Mouse (Mus musculus) megakaryocyte-erythroid progenitor cell, adult 5-6 weeks (primary cell): ENCODE measurements around the gene Kcnma1. TPM values are rescaled to one million over a fixed set of nuclear protein-coding genes. Genes with fewer than 3 reads are reported as not detected.

Experiments
- ATAC-seq: replicated peaks from 2 replicates; pipeline ENCODE4 v1.8.0; 2016; ENCODE audit warnings: mild to moderate bottlenecking, inconsistent platforms; ENCODE audit not compliant: severe bottlenecking, poor library complexity, low FRiP score, low TSS enrichment
- total RNA-seq, 2 experiments: library from RNA; stranded (forward) in 1 of 2; stranded (reverse) in 1 of 2; fragments of 200-1000, 215-1000 nt in 1 of 2; fragments of >200 nt in 1 of 2; fragmentation: Nextera tagmentation in 1 of 2; gene quantifications; 2 replicates each; pipeline ENCODE4 v1.2.3; 2014 to 2017

The Kcnma1 gene
- total RNA-seq, 2 experiments from 2014 or later, result not detected

DNA sequence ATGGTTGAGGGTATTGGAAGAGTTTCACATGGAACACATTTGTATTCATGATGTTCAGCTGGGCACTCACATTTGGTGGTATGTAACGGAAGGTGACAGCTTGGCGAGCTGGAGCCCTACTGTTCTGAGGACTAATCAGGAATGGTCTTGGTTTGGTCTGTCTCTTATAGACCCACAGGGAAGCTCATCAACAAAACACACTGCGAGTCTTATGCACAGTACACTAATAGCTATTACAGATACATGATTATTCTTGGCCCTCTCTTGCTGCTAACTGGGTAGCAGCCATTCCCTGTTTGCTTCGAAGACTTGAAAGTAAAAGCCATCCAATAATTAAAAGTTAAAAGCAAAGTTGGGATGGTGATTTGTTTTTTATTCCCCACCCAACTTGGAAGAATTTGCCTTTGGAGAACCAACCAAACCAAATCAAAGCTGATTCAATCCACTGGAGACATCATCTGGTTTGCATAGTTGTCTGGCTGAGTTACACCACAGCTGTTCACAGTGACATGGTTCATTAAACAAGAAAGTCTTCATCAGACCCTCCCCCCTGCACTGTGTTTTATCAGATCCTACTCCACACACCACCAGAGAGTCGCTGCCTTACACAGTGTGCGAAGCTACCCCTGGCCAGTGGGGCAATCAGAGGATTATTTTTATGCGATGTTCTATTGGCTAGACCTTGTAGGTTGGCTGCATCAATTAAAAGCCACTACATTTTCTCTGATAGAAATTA, 299.7 kb downstream of the Kcnma1 start:
- ATAC-seq, result no peak

DNA sequence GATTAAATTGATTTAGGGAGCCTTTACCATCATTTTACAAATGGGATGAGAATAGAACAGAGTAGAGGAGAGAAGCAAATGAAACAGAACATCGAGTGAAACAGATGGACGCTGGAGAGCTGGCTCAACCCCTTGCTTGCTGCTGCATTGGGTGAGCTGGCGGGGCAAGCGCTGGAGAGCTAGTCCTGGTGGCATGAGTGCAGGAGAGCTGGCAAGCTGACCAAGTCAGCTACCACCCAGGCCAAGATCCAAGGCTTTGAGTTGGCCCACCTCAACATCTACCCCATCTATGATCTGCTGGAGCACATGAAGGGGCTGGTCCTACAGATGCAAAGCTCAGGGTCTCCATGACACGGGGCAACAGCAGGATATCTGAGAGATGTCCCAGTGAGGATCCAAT, 301.4 kb downstream of the Kcnma1 start:
- no peak for ATAC-seq

DNA sequence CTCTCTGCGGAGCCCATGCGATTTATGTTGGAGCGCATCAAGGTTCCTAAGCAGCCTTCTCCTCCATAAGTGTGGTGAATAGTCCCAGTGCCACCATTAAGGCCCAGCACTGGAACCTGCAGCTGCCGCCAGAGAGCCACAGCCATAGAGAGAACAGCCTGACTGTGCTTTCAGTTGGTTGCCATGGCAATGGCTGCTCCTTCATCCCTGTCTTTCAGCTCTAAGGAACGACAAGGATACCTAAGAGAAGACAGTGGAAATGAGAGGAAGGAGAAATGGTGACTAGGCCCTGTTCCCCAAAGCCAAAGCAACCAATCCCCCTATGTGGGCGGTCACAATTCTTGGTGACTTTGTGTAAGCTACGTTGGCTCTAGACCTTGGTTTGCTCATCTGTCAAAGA, 303.3 kb downstream of the Kcnma1 start:
- ATAC-seq, result no peak

DNA sequence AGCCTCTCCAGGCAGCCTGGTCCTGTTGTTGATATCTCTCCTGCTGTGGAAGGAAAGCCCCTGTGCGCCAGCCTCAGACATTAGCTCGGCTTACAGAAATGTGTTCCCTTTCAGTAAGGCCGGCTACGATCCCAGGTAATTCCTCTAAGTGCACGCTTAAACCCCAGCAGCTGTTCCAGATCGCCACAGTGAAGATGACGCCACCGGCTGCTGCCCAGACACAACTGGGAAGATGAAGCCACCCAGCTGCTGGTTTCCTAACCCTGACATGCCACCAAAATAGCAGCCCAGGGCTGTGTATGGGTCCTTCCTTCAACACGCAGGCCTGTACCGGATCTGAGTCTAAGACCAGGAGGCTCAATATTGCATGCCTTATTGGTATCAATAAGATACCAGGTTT, 307.5 kb downstream of the Kcnma1 start:
- no peak for ATAC-seq

DNA sequence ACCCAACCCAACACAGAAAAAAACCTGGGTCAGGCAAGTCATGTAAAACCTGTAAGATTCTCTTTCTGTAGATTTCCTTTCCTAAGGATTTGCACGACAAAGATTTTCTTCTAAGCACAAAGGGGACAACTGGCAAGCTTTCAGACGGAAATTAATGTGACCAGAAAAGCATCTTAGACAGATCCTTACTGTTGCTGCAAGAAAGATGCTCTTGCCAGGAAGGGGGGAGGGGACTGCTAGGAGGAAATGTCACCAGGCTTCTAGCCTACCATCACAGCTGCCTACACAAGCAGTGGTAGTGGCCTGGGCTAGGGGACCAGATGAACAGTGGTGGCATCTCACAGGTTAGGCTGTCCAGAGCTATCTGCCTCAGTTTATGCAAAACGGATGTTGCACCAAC, 308.6 kb downstream of the Kcnma1 start:
- ATAC-seq, result no peak

DNA sequence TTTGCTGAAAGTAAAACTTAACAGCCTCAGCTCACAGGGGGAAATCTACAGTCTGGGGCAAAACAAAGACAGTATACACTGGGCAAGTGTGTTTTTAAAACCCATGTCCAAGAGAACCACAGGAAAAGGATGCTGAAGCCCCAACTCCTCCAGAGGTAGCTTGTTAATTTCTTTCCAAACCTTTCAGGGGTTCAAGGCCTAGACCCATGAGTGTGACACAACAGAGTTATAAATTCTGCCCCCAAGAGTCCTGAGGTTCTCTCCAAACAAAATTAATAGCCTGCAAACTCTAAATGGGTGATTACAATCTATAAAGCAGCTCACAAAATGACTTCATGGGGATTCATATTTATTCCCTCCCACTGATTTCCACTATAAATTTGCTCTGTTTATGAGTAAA, 310.0 kb downstream of the Kcnma1 start:
- ATAC-seq, result no peak

DNA sequence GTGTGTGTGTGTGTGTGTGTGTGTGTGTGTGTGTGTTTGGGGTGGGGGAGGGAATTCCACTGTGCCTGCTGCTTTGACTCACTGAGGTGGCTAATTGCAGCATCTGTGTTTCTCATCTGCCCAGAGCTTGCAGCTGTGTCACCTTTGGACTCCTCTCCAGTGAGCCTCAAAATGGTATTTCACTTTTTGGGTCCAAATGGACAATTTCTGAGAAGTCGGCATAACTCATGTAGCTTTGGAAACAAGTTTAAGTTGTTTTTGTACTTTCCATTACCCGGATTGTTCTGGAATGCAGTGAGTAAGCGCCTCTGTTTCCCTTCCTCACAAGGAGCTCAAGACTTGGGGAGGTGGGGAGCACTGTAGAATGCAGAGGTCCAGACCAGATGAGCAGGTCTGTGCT, 317.9 kb downstream of the Kcnma1 start:
- ATAC-seq, result no peak

DNA sequence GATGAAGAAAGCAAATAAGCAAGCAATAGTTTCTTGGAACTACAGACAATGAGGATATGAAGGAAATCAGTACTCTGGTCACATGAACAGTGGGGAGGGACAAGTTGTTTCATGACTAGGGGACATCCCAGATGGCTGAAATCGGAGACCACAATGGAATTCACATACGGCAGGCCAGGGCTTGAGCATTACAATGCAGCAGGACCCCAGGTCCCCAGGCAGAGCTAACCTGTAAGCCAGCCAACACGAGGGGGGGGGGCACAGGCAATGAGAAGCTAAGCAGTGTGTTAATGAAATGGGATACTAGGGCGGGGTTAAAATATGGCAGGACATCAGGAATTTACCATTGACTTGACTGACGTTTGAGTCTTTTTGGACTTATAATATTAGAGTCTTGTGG, 324.6 kb downstream of the Kcnma1 start:
- ATAC-seq, result no peak

DNA sequence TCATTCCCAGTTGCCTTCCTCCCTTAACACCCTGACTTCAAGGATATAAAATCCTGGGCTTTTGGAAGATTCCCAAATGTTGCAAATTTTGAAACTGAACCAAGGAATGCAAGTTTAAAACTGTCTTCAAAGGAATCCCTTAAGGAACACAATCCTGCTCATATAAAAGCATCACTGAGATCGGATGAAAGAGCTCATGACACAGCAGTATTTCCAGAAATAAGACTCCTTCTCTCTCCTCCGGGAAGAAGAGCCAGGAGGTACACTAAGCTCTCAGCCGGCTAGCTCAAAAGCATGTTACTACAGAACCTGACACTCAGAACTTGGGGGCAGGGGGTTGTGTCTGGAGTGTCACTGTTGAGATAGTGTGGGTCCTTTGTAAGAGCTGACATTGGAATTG, 325.8 kb downstream of the Kcnma1 start:
- no peak for ATAC-seq

DNA sequence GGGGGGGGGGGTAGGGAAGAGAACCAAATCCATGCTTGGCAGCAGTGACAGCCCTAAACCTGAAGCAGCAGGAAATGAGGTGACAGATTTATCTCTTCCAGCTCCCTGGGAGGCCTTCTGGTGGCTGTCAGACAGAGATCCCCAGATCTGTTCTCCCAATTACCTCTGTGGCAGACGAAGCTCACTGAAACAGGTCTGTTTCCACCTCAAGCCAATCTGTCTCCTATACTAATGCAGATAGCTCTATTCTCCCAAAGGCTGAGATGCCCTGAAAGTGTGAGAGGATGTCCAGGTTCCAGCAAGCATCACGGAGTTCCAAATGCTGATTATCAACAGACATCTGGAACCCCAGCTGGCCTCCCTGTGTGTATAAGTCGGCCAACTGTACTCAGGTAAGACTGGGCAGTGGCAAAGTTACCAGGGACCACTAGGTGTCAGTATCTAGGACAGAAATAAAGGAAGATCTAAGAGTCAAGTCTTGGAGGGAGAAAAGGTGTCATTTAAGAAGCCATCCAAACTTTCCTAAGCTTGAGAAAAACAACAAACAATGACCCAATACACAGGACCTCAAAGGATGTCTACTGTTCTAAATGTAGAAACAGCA, 329.7 kb downstream of the Kcnma1 start:
- no peak for ATAC-seq

DNA sequence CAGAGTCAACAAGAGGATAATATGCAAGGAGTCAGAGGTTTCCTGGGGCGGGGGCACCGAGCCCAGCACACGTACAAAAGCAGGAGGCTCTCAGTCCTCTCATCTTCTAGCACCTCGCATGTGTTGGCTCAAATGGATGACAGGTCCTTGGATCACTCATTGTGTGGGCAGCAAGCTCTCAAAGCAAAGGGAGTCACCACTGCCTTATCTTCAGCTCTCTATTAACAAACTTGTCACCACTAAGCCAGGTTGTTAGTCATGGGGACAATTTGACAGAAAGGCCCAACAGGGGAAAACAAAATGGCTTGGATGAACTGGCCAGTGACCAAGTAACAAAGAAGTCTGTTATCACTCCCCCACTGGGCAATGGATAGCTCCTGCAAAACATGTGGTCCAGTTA, 331.5 kb downstream of the Kcnma1 start:
- ATAC-seq, result no peak

DNA sequence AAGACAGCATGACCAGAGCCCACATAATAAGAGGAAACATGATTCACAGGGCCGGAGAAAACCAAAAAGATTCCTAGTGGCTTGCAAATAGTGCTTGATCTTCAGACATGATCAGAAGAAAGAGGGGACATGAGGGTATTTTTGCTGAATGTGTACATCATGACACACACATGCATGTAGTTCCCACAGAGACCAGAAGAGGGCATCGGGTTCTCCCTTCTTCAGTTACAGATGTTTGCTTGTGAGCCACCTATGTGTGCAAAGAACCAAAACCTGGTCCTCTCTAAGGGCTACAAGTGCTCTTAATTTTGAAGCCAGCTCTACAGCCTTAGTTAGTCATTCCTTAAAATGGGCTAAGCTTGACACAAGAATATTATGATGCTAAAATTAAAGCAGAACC, 334.9 kb downstream of the Kcnma1 start:
- ATAC-seq, result no peak

DNA sequence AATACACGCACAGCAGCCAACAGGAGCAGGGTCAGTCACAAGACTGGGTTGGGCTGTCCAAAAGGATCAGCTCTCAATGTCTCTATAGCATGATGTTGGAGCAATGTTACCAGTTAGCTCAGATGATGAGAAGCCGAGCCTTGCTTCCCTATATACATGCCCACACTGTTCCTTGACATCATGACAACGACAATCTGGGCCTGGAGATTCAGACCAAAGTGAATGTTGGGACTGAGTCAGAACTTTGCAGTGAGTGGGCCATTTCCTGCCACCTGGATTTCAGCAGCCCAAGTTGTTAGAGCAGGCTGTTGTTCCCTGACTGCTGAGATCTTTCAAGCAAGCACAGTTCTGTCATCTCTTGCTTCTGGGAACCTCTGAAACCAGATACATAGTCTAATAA, 347.9 kb downstream of the Kcnma1 start:
- ATAC-seq, result no peak

DNA sequence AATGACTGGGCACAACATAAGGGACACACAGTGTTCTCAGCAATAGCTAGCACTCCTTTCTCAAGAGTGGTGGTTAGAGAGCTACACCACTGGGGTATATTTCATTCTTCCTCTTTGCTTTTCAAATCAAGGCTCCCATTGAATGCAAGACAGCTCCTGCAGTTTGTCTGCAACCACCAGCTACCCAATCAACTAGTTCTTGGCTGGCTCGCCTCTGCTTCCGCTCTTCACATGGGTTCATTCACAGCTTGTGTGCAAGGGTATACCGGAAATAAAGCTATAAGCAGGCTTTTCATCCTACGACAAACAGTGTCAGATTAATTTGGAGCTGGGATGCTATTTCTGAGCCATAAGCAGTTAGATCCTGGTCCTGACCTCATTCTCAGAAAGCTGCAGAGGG, 362.6 kb downstream of the Kcnma1 start:
- ATAC-seq, result no peak

DNA sequence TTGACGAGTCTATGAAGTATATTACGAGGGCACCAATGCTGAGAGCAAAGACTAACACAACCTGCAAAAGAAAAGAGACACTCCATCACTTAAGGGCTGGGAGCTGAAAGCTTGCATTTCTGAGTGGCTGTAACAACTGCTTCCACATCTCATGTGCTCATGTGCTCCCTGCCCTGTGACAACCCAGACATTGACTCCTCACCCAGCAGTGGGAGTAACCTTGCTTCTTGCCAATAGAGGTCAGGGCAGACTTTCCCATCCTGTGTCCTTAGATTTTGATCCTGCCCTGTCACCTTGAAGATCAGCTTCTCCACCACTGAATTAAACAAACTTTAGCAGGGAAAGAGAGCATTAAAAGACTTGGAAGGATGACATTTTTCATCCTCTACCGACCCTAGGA, 364.2 kb downstream of the Kcnma1 start:
- ATAC-seq, result no peak

DNA sequence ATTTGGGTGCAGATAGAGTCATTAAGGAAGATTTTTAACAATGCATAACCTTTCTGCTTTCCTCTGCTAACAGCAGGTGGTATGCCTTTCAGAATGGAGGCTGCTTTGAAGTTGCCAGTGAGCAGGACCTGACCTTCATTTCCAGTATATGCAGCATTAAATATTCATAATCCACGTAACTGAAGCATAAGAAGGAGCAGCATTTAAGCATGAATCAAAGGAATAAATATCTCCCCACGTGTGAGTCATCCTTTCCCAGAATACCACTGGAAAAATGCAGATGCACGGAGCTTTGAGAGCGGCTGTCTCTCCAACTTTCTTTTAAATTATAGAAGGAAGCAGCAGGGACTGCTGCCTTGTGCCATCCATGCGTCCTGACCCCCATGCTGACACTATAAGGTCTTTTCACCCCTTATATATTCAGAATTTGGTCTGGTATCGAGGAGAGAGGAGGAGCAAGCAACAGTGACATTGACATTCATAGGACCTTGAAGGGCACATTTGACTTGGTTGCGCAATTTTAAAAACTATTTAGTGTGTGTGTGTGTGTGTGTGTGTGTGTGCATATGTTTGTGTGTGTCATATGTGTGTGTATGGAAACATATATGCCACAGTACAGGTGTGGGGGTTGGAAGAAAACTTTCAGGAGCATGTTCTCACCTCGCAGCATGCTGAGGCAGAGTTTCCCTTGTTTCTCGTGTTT, 368.8 kb downstream of the Kcnma1 start:
- no peak for ATAC-seq

DNA sequence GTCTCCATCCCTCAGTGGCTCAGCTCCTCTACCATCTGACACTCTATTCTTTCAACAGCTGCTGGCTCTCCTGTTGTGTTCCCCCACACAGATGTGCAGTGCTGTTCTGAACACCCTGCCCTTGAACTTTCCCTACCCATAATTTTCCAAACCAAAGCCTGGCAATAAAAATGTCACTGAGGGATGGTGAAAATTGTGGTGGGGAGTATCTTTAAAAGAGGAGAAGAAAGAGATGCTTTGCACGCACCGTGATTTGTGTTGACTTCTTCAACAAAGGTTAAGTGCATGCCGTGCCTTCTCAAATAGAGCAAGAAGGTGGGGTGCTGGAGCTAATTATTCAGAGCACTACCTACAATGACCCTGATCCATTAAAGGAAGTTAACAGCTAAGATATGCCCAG, 371.1 kb downstream of the Kcnma1 start:
- no peak for ATAC-seq

DNA sequence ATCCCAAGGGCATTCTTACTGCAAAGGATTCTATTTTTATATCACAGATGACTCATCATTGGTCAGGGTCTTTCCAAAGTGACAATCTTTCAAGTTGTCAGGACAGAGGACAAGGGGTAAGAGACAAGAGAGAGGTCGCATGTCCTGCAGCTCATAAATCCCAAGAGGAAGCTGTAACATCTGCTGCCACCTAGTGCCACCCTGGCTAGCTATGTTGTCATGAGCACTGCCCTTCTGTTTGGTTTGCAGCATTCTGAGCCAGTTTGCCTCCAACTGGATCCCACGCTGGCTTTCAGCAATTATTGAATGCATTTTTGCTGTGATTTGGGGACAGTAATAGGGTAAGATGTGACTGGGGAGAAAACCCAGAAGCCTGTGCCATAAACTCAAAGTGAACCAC, 373.6 kb downstream of the Kcnma1 start:
- no peak for ATAC-seq

DNA sequence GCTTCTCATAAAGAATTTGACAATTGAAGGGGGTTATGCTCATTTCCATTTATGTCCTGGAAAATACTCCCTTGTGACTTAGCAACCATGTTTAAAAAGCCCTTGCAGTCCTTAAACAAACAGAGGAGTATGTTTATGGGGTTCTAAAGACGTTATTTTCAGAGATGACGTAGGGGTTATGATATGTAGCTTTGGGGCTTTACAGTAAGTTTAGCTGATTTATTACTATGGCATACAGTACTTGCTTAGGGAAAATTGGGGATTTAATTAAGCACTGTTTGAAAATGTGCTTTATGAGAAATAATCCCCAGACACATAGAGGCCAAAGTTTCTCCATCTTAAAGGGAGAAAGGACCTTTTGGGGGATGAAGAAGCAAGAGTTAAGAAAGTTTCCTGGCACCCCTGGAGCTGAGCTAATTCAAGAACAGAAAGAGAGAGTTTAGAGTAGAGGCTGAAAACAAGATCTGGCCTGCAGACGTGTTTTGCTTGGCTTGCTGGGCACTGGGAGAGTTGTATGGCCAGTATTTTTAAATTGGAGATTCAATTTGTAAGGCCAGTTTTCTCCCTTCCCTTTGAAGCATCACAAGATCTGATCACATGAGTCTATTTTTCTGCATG, 376.1 kb downstream of the Kcnma1 start:
- ATAC-seq, result no peak

DNA sequence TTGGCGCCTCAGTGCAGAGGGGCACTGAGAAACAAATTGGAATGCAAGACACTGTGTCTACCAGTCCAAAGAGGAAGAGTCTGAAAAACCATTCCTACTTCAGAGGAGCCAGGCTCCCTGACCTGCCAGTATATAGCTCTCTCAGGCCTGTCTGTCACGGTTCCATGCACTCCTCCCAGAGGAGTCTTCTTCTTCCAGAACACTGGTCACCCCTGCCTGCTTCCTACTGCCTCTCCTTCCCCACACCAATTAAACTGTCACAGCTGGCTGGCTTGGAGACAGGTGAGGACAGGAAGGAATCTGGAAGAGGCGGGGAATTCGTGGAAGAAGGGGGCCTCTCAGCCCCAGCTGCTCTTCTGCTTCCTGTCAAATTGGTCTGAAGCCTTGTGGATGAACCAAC, 378.4 kb downstream of the Kcnma1 start:
- no peak for ATAC-seq
